Mouse (Mus musculus) mouse trophoblast stem cell (cell line): ENCODE data around the gene Pdcd10.

ENCODE experiments used
- in situ Hi-C, 2 experiments: fragments of 300-500 bp; cut with MseI, MboI; formaldehyde crosslinking; loops; 2 replicates in 1 of 2; 3 replicates in 1 of 2; pipeline ENCODE4 v1.15.1; 2025

The Pdcd10 gene

GRCm38 (mm10) chr3:75556695-75557291, at the start of gene Pdcd10:
Gene Pdcd10, minus strand, starts transcription at chr3:75556856.
- in situ Hi-C loops, result no loop called here

GRCm38 (mm10) chr3:75584898-75585297, 28.2 kb upstream of the Pdcd10 start:
- in situ Hi-C loops, result no loop called here

- in situ Hi-C loops, result no loop called here
Measured at GRCm38 (mm10) chr3:75583293-75583692, 26.6 kb upstream of the Pdcd10 start.

GRCm38 (mm10) chr3:75579352-75579751, 22.7 kb upstream of the Pdcd10 start:
- in situ Hi-C loops, result no loop called here

- in situ Hi-C loops, result no loop called here
Measured at GRCm38 (mm10) chr3:75575582-75575981, 18.9 kb upstream of the Pdcd10 start.

GRCm38 (mm10) chr3:75574074-75574473, 17.4 kb upstream of the Pdcd10 start:
- in situ Hi-C loops, result no loop called here

- in situ Hi-C loops, result no loop called here
Measured at GRCm38 (mm10) chr3:75557292-75557691, 636 bp upstream of the Pdcd10 start, which contains the start of gene Serpini1. Gene Serpini1, plus strand, starts transcription at chr3:75557547.

GRCm38 (mm10) chr3:75556121-75556694, 448 bp downstream of the Pdcd10 start:
- in situ Hi-C loops, result no loop called here

- in situ Hi-C loops, result no loop called here
Measured at GRCm38 (mm10) chr3:75551248-75551647, 5.4 kb downstream of the Pdcd10 start.

GRCm38 (mm10) chr3:75544287-75544686, 12.4 kb downstream of the Pdcd10 start:
- in situ Hi-C loops, result no loop called here

- in situ Hi-C loops, result no loop called here
Measured at GRCm38 (mm10) chr3:75542852-75543251, 13.8 kb downstream of the Pdcd10 start.

GRCm38 (mm10) chr3:75541259-75541658, 15.4 kb downstream of the Pdcd10 start:
- in situ Hi-C loops, result no loop called here

GRCm38 (mm10) chr3:75534045-75534834, 22.4 kb downstream of the Pdcd10 start:
- in situ Hi-C loops, result no loop called here

GRCm38 (mm10) chr3:75531074-75531473, 25.6 kb downstream of the Pdcd10 start:
- in situ Hi-C loops, result no loop called here

- in situ Hi-C loops, result loop anchor here in 1 of 2 experiments (25.0 kb wide), 1 partner anchor 310 kb away; no protein-coding TSS in a partner anchor
Measured at GRCm38 (mm10) chr3:75522527-75522926, 34.1 kb downstream of the Pdcd10 start.

GRCm38 (mm10) chr3:75521314-75521713, 35.3 kb downstream of the Pdcd10 start:
- in situ Hi-C loops, result loop anchor here in 1 of 2 experiments (25.0 kb wide), 1 partner anchor 309 kb away; no protein-coding TSS in a partner anchor

GRCm38 (mm10) chr3:75517631-75518250, 38.9 kb downstream of the Pdcd10 start:
- in situ Hi-C loops, result loop anchor here in 1 of 2 experiments (25.0 kb wide), 1 partner anchor 305 kb away; no protein-coding TSS in a partner anchor

- in situ Hi-C loops, result no loop called here
Measured at GRCm38 (mm10) chr3:75498961-75499960, 57.4 kb downstream of the Pdcd10 start.

- in situ Hi-C loops, result no loop called here
Measured at GRCm38 (mm10) chr3:75492913-75493312, 63.7 kb downstream of the Pdcd10 start.

- in situ Hi-C loops, result no loop called here
Measured at GRCm38 (mm10) chr3:75482056-75482455, 74.6 kb downstream of the Pdcd10 start, which contains the start of gene Wdr49. Gene Wdr49, minus strand, starts transcription at chr3:75482156.

GRCm38 (mm10) chr3:75475106-75475505, 81.5 kb downstream of the Pdcd10 start:
- in situ Hi-C loops, result no loop called here
